Mouse (Mus musculus) left cerebral cortex, postnatal 25 days (tissue): ENCODE data around the gene 0610030E20Rik. TPM values are rescaled to one million over a fixed set of nuclear protein-coding genes. Genes with fewer than 3 reads are reported as not detected.

Experiments
- DNase-seq, 2 experiments: peaks; one replicate each; pipeline ENCODE4 v3.0.0; 2022; ENCODE audit warnings: low spot score in 2 of 2, mixed read lengths in 1 of 2
- intact Hi-C: fragments of 180-260 bp; cut with DNase I; formaldehyde crosslinking; loops from one replicate; pipeline ENCODE4 v1.15.1; 2025
- total RNA-seq, 2 experiments: library from RNA; stranded (reverse); gene quantifications; 2 replicates each; pipeline ENCODE4 v1.2.3; 2021

Gene 0610030E20Rik
- total RNA-seq, 2 experiments from 2014 or later: 15.1 to 16.9 TPM

GRCm38 (mm10) chr6:72366304-72366703 is 19.2 kb downstream of the 0610030E20Rik start:
- intact Hi-C loops: no loop called here
- DNase-seq: no peak

DNA sequence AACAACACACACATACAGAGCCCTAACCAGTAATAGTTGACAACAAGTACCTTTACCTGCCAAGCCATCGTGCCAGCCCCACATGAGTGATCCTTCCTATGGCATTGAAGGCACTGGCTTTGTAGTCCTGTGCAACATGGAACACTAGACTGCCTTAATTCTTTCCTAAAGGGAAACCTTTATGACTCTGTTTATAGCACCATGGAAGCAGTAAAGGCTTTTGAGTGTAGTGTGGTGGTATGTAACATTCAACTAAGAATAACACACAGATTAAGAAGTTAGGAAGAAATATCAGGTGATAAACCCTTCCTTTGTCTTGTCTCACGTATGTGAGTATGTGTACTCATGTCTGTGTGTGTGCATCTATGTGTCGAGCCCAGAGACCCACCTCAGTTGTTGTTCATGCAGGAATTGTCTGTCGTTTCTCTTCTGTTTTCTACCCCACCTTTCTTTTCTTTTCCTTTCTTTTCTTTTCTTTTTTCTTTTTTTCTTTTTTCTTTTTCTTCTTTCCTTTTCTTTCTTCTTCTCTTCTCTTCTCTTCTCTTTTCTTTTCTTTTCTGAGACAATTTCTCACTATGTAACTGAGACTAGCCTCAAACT is 19.8 kb downstream of the 0610030E20Rik start, which contains the start of gene Rnf181:
TSS of gene Rnf181 (minus strand) at position 113 of the 600 bp plus-strand sequence.
- intact Hi-C loops: no loop called here
- no peak for DNase-seq

GRCm38 (mm10) chr6:72367460-72367974 is 20.4 kb downstream of the 0610030E20Rik start:
- no peak for DNase-seq
- intact Hi-C loops: no loop called here

DNA sequence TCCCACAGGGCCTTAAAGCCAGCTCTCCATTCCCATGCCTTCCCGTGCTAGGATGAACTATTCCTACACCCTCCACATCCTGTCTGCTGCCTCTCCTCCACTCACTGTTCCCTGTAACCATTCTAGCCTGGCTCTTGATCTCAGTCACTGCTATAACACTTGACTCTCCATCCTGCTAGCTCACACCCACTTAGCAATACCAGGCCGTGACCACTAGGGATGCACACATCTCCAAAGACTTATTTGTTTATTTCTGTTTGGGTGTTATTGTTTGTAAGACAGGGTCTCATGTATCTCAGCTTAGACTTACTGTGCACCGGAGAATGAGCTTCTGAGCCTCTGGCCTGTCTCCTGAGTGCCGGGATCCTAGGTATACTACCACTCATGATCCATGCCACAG is 22.4 kb downstream of the 0610030E20Rik start:
- DNase-seq: no peak
- intact Hi-C loops: no loop called here

DNA sequence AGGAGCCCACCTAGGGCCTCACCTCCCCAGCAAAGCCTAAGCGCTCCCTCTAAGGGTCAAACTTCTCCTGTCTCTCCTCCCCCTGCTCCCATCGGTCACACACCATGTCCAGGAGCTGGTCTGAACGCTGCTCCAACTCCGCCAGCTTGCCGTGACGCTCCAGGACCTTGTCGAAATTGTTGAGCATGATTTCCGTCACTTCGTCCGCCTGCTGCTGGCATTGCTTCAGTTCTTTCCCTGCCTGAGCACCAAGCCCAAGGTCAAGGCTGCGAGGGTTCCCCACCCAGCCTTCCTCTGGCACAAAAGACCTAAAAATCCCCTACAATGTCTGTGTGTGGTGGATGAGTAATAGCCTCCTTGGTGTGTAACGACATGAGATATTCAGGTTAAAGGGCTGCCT is 23.0 kb downstream of the 0610030E20Rik start:
- intact Hi-C loops: no loop called here
- DNase-seq: no peak

GRCm38 (mm10) chr6:72371147-72371546 is 24.0 kb downstream of the 0610030E20Rik start:
- intact Hi-C loops: no loop called here
- DNase-seq: peak in 1 of 2 experiments; percentile 83

DNA sequence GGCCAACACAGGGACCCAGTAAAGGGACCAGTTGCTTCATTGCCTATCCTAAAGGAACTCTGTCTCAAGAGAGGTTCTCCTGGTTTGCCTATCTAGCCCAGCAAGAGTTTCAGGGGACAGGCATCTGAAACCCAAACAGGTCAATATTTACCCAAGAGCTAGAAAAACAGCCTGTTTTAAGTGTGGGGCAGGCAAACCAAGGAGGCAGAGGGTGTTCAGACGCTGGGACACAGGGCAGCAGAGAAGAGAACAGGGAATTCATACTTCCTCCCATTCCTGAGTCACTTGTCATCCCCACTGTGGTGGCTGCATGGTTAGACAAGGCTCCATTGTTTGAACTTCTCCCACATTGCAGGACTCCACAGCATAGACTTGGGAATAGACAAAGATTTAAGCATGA is 24.5 kb downstream of the 0610030E20Rik start:
- intact Hi-C loops: no loop called here
- no peak for DNase-seq

DNA sequence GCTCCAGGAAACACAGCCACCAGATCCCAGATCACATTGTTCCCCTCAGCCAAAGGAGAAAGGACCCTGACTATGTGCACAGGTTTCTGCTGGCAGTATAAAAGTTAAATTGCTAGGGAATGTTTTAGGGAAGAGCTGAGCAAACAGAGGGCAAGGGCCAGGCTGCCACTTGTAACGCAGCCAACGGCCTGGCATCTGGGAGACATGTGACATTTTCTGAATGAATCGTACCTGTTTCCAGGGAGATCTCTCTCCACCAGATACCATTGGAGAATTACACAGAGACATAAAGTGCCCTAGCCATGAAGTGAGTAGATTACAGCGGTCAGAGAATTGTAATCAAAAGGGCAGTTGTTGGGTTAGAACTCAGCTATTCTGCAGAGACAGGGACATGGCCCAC is 26.1 kb downstream of the 0610030E20Rik start:
- intact Hi-C loops: no loop called here
- no peak for DNase-seq

DNA sequence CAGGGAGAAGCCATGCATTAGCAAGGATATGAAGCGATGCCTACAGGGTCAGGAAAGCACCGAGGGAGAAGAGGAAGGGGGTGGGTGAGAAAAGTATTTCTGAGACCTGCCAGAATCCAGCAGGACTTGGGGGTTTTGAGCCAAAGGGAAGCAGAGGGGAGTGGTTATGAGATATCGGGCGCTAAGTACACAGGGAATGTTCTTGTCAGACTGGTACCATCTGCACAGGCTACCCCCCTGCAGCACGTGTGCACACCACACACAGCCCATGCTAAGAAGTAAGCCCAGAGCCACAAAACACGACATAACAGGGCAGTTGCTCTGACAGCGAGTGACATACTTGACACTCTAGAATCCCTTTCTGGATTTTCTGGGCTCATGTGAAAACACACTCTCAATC is 27.1 kb downstream of the 0610030E20Rik start:
- intact Hi-C loops: no loop called here
- no peak for DNase-seq

- no peak for DNase-seq
- intact Hi-C loops: no loop called here
Observed at GRCm38 (mm10) chr6:72374820-72375563, 27.9 kb downstream of the 0610030E20Rik start.

GRCm38 (mm10) chr6:72378510-72379234 is 31.6 kb downstream of the 0610030E20Rik start:
- DNase-seq: no peak
- intact Hi-C loops: no loop called here

DNA sequence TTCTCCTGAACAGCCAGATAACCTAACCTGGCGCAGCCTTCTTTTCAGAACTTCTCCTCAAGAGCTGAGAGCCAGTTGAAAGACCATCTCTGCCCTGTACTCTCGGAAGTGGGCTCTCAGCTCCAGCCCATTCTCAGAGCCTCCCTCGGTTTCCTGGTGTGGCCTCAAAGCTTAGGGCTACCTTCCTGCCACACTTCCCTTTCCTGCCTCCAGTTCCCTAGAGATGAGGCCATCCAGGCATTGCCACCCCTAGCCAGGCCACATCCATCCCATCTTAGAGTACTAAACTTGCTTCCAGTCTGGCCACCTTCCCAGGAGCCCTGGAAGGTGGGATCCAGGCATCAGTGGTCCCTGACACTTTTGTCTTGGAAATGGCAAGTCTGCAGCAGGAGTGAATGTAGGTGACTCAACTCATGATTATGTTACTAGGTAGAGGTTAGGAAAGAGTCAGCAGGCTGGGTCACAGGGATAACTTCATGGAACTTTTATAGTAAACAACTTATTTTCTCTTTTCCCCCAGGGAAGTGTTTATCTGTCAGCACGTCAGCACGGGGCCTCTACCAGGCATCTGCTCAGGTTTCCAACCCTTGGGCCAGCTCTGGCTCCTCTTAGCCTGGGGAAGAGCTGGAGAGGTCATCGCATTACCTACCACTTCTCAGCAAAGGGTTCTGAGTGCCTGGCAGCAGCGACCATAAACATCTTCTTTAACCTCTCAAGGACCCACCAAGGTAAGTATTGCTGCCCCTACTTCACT is 32.4 kb downstream of the 0610030E20Rik start:
- no peak for DNase-seq
- intact Hi-C loops: no loop called here

GRCm38 (mm10) chr6:72380131-72380770 is 33.1 kb downstream of the 0610030E20Rik start, which contains the start of gene Vamp5:
Vamp5 (minus strand) TSS chr6:72380468.
- DNase-seq: no peak
- intact Hi-C loops: no loop called here

DNA sequence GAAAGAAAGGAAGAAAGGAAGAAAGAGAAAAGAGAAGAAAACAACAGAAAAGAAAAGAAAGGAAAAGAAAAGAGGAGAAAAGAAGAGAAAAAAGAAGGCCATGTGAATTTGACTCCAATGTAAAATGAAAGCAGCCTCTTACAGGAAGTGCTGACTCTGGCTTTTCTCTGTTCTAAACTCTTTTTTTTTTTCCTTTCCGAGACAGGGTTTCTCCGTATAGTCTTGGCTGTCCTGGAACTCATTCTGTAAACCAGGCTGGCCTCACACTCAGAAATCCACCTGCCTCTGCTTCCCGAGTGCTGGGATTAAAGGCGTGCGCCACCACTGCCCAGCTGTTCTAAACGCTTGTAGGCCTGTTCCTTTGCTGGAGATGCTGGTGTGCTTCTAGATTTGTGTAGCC is 35.4 kb downstream of the 0610030E20Rik start:
- intact Hi-C loops: no loop called here
- DNase-seq: no peak

- intact Hi-C loops: no loop called here
- no peak for DNase-seq
Observed at GRCm38 (mm10) chr6:72383142-72383820, 36.2 kb downstream of the 0610030E20Rik start.

DNA sequence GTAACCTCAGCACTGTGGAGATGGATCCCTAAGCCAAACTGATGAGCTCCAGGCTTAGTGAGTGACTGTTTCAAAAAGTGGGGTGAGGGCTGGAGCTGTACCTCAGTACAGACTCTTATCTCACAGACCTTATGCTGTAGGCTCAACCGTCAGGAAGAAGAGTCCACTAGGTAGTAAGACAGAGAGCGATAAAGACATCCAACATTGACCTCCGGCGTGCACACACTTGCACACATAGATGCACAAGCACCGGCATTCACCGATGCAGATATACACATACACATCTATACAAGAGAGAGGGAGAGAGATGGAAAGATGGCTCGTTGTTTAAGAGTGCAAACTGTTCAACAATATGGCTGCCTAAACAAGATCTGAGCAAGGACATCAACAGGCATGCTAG is 36.8 kb downstream of the 0610030E20Rik start:
- intact Hi-C loops: no loop called here
- DNase-seq: no peak

GRCm38 (mm10) chr6:72385258-72385657 is 38.1 kb downstream of the 0610030E20Rik start:
- DNase-seq: no peak
- intact Hi-C loops: no loop called here

GRCm38 (mm10) chr6:72386561-72386960 is 39.4 kb downstream of the 0610030E20Rik start:
- no peak for DNase-seq
- intact Hi-C loops: no loop called here

GRCm38 (mm10) chr6:72387816-72388215 is 40.7 kb downstream of the 0610030E20Rik start:
- no peak for DNase-seq
- intact Hi-C loops: no loop called here
